Mouse (Mus musculus): ENCODE data around the gene Acot7. TPM values are rescaled to one million over a fixed set of nuclear protein-coding genes. Genes with fewer than 3 reads are reported as not detected.

Acot7 gene
- polyA plus RNA-seq, 1 experiment from 2014 or later: 58.4 TPM

GRCm38 (mm10) chr4:152281601-152282000, 103.7 kb downstream of the Acot7 start:
- no peak overlapping the region for H3K4me3 ChIP-seq
- no peaks in the 10 kb centered on the region for H3K9me3 ChIP-seq (replicated peaks)
- H3K36me3 ChIP-seq: peaks cover 16% of the 10 kb centered on the region; the same call in 1 of the 2 replicates
- H3K4me1 ChIP-seq (replicated peaks): peaks cover 19% of the 10 kb centered on the region
- H3K27ac ChIP-seq: no peak overlapping the region
- no peak overlapping the region for H3K4me2 ChIP-seq
- H3K9ac ChIP-seq: no peak overlapping the region
- H3K27me3 ChIP-seq: peaks cover 67% of the 10 kb centered on the region
- 65% methylated on average over 15 of the region's 15 CpGs for WGBS
- no peak for ATAC-seq (replicated peaks; ENCODE audit: insufficient number of reproducible peaks, insufficient read depth, low FRiP score, low read depth)

GRCm38 (mm10) chr4:152282721-152283120, 104.8 kb downstream of the Acot7 start:
- Histone ChIP-seq H3K27ac (no peak overlapping the region), H3K36me3 (peaks cover 16% of the 10 kb centered on the region; the same call in 1 of the 2 replicates), H3K4me1 (replicated peaks) (peaks cover 22% of the 10 kb centered on the region), H3K9me3 (replicated peaks) (no peaks in the 10 kb centered on the region), H3K4me2 (peak overlapping the region; percentile 67), H3K27me3 (peaks cover 78% of the 10 kb centered on the region), H3K9ac (0 out of 2 replicates have a peak overlapping the region, but pooled peaks have one; percentile 40), H3K4me3 (peak overlapping the region; percentile 35)
- no peak for ATAC-seq (replicated peaks; ENCODE audit: insufficient number of reproducible peaks, insufficient read depth, low FRiP score, low read depth)
- WGBS: 21% methylated on average over 34 of the region's 34 CpGs

- H3K36me3 ChIP-seq: peaks cover 14% of the 10 kb centered on the region; the same call in 1 of the 2 replicates
- H3K27me3 ChIP-seq: peaks cover 85% of the 10 kb centered on the region
- peaks cover 22% of the 10 kb centered on the region for H3K4me1 ChIP-seq (replicated peaks)
- peak overlapping the region; percentile 35 for H3K4me3 ChIP-seq
- no peak overlapping the region for H3K27ac ChIP-seq
- H3K4me2 ChIP-seq: peak overlapping the region; percentile 67
- H3K9me3 ChIP-seq (replicated peaks): no peaks in the 10 kb centered on the region
- 8% methylated on average over 60 of the region's 70 CpGs for WGBS
- H3K9ac ChIP-seq: 0 out of 2 replicates have a peak overlapping the region, but pooled peaks have one; percentile 40
- ATAC-seq (replicated peaks; ENCODE audit: insufficient number of reproducible peaks, insufficient read depth, low FRiP score, low read depth): peak; percentile 75
Measured at GRCm38 (mm10) chr4:152283186-152283950, 105.4 kb downstream of the Acot7 start.

GRCm38 (mm10) chr4:152285505-152285904, 107.6 kb downstream of the Acot7 start:
- H3K27ac ChIP-seq: no peak overlapping the region
- no peak overlapping the region for H3K9ac ChIP-seq
- H3K4me3 ChIP-seq: no peak overlapping the region
- peaks cover 26% of the 10 kb centered on the region for H3K4me1 ChIP-seq (replicated peaks)
- no peak for ATAC-seq (replicated peaks; ENCODE audit: insufficient number of reproducible peaks, insufficient read depth, low FRiP score, low read depth)
- H3K9me3 ChIP-seq (replicated peaks): no peaks in the 10 kb centered on the region
- H3K36me3 ChIP-seq: peaks cover 5% of the 10 kb centered on the region; the same call in 1 of the 2 replicates
- WGBS: 2% methylated on average over 10 of the region's 10 CpGs
- H3K4me2 ChIP-seq: no peak overlapping the region
- peaks cover 91% of the 10 kb centered on the region for H3K27me3 ChIP-seq

- 5% methylated on average over 29 of the region's 32 CpGs for WGBS
- H3K4me1 ChIP-seq (replicated peaks): peaks cover 28% of the 10 kb centered on the region
- no peak overlapping the region for H3K27ac ChIP-seq
- H3K27me3 ChIP-seq: peaks cover 91% of the 10 kb centered on the region
- no peak for ATAC-seq (replicated peaks; ENCODE audit: insufficient number of reproducible peaks, insufficient read depth, low FRiP score, low read depth)
- H3K9me3 ChIP-seq (replicated peaks): no peaks in the 10 kb centered on the region
- H3K9ac ChIP-seq: no peak overlapping the region
- H3K4me3 ChIP-seq: no peak overlapping the region
- H3K36me3 ChIP-seq: no peaks in the 10 kb centered on the region
- peak overlapping the region; percentile 38; the same call in 1 of the 2 replicates for H3K4me2 ChIP-seq
Measured at GRCm38 (mm10) chr4:152286183-152286582, 108.2 kb downstream of the Acot7 start.

GRCm38 (mm10) chr4:152286887-152287286, 109.0 kb downstream of the Acot7 start:
- Histone ChIP-seq H3K9ac (no peak overlapping the region), H3K9me3 (replicated peaks) (no peaks in the 10 kb centered on the region), H3K36me3 (no peaks in the 10 kb centered on the region), H3K4me3 (no peak overlapping the region), H3K4me2 (no peak overlapping the region), H3K27me3 (peaks cover 91% of the 10 kb centered on the region), H3K27ac (no peak overlapping the region), H3K4me1 (replicated peaks) (peaks cover 28% of the 10 kb centered on the region)
- no peak for ATAC-seq (replicated peaks; ENCODE audit: insufficient number of reproducible peaks, insufficient read depth, low FRiP score, low read depth)
- WGBS: 8% methylated on average over 26 of the region's 26 CpGs

GRCm38 (mm10) chr4:152287317-152288120, 109.6 kb downstream of the Acot7 start:
- Histone ChIP-seq H3K9ac (no peak overlapping the region), H3K9me3 (replicated peaks) (no peaks in the 10 kb centered on the region), H3K27ac (no peak overlapping the region), H3K36me3 (no peaks in the 10 kb centered on the region), H3K4me1 (replicated peaks) (peaks cover 28% of the 10 kb centered on the region), H3K27me3 (peaks cover 91% of the 10 kb centered on the region), H3K4me2 (no peak overlapping the region), H3K4me3 (no peak overlapping the region)
- WGBS: 23% methylated on average over 19 of the region's 19 CpGs
- no peak for ATAC-seq (replicated peaks; ENCODE audit: insufficient number of reproducible peaks, insufficient read depth, low FRiP score, low read depth)

- WGBS: 56% methylated on average over 18 of the region's 18 CpGs
- H3K9me3 ChIP-seq (replicated peaks): no peaks in the 10 kb centered on the region
- no peak overlapping the region for H3K27ac ChIP-seq
- ATAC-seq (replicated peaks; ENCODE audit: insufficient number of reproducible peaks, insufficient read depth, low FRiP score, low read depth): no peak
- peaks cover 91% of the 10 kb centered on the region for H3K27me3 ChIP-seq
- no peak overlapping the region for H3K4me2 ChIP-seq
- H3K4me1 ChIP-seq (replicated peaks): peaks cover 19% of the 10 kb centered on the region
- H3K4me3 ChIP-seq: no peak overlapping the region
- H3K9ac ChIP-seq: no peak overlapping the region
- H3K36me3 ChIP-seq: no peaks in the 10 kb centered on the region
Measured at GRCm38 (mm10) chr4:152288398-152288945, 110.5 kb downstream of the Acot7 start.

GRCm38 (mm10) chr4:152290385-152290784, 112.5 kb downstream of the Acot7 start:
- Histone ChIP-seq H3K4me3 (peak overlapping the region; percentile 24), H3K4me2 (peak overlapping the region; percentile 30; the same call in 1 of the 2 replicates), H3K27ac (no peak overlapping the region), H3K36me3 (no peaks in the 10 kb centered on the region), H3K27me3 (peaks cover 80% of the 10 kb centered on the region), H3K9ac (no peak overlapping the region), H3K4me1 (replicated peaks) (peaks cover 19% of the 10 kb centered on the region), H3K9me3 (replicated peaks) (no peaks in the 10 kb centered on the region)
- 1% methylated on average over 39 of the region's 39 CpGs for WGBS
- no peak for ATAC-seq (replicated peaks; ENCODE audit: insufficient number of reproducible peaks, insufficient read depth, low FRiP score, low read depth)

- WGBS: 26% methylated on average over 11 of the region's 11 CpGs
- Histone ChIP-seq H3K27ac (no peak overlapping the region), H3K9me3 (replicated peaks) (no peaks in the 10 kb centered on the region), H3K4me3 (no peak overlapping the region; the same call in 1 of the 2 replicates), H3K4me1 (replicated peaks) (peaks cover 23% of the 10 kb centered on the region), H3K4me2 (no peak overlapping the region), H3K36me3 (no peaks in the 10 kb centered on the region), H3K9ac (no peak overlapping the region), H3K27me3 (peaks cover 74% of the 10 kb centered on the region)
- ATAC-seq (replicated peaks; ENCODE audit: insufficient number of reproducible peaks, insufficient read depth, low FRiP score, low read depth): no peak
Measured at GRCm38 (mm10) chr4:152290991-152291390, 113.1 kb downstream of the Acot7 start.

- Histone ChIP-seq H3K4me3 (peak within 1 kb of the TSS; percentile 24), H3K4me1 (replicated peaks) (peaks cover 21% of the 10 kb centered on the region), H3K36me3 (no peaks in the 10 kb centered on the region), H3K4me2 (peak within 1 kb of the TSS; percentile 30; the same call in 1 of the 2 replicates), H3K27ac (no peak within 1 kb of the TSS), H3K27me3 (peaks cover 68% of the 10 kb centered on the region), H3K9me3 (replicated peaks) (no peaks in the 10 kb centered on the region), H3K9ac (no peak within 1 kb of the TSS)
- ATAC-seq (replicated peaks; ENCODE audit: insufficient number of reproducible peaks, insufficient read depth, low FRiP score, low read depth): no peak
- WGBS: 29% methylated on average over 6 of the region's 6 CpGs
Measured at GRCm38 (mm10) chr4:152291562-152291961, 113.6 kb downstream of the Acot7 start, which contains the start of gene Hes3. Hes3 (minus strand) TSS chr4:152291662.

Measured in heart, embryonic 15.5 days (tissue).